Mouse (Mus musculus) thymus, adult 2 months (tissue): Measurements from ENCODE around the gene Mad1l1. TPM values are rescaled to one million over a fixed set of nuclear protein-coding genes. Genes with fewer than 3 reads are reported as not detected.

Source experiments
- DNase-seq: peaks from one replicate; pipeline ENCODE4 v3.0.0; 2021
- H3K27ac ChIP-seq: fragments of 200-500 bp; 2 replicates; pipeline ENCODE4 v1.5.1; 2012; ENCODE audit warnings: low read length, control low read depth; ENCODE audit not compliant: control insufficient read depth, insufficient read depth
- H3K27me3 ChIP-seq: fragments of 200-500 bp; 2 replicates; pipeline ENCODE4 v1.6.1; 2012; ENCODE audit warnings: mild to moderate bottlenecking, low read length, moderate library complexity, mixed read lengths; ENCODE audit not compliant: control insufficient read depth, insufficient read depth
- H3K36me3 ChIP-seq: fragments of 200-500 bp; 2 replicates; pipeline ENCODE4 v1.6.1; 2012; ENCODE audit warnings: mild to moderate bottlenecking, low read length, moderate library complexity; ENCODE audit not compliant: control insufficient read depth, insufficient read depth
- H3K4me1 ChIP-seq: fragments of 200-500 bp; replicated peaks from 2 replicates; pipeline ENCODE4 v1.6.1; 2012; ENCODE audit warnings: low read length; ENCODE audit not compliant: control insufficient read depth, insufficient read depth
- H3K4me3 ChIP-seq: fragments of 200-500 bp; 2 replicates; pipeline ENCODE4 v1.5.1; 2012; ENCODE audit warnings: mild to moderate bottlenecking, low read length, control low read depth, moderate library complexity; ENCODE audit not compliant: control insufficient read depth, insufficient read depth
- CTCF ChIP-seq: fragments of 200-500 bp; IDR thresholded peaks from 2 replicates; pipeline ENCODE4 v1.5.1; 2012; ENCODE audit warnings: mild to moderate bottlenecking, control low read depth, low read length, moderate library complexity, borderline replicate concordance; ENCODE audit not compliant: control insufficient read depth, poor library complexity, insufficient read depth; ENCODE audit errors: extremely low read depth
- POLR2A ChIP-seq: fragments of 200-500 bp; IDR thresholded peaks from 2 replicates; pipeline ENCODE4 v1.6.1; 2012; ENCODE audit warnings: mild to moderate bottlenecking, low read length, control low read depth, moderate library complexity; ENCODE audit not compliant: control insufficient read depth, poor library complexity, insufficient read depth; ENCODE audit errors: extremely low read depth
- WGBS: fragments of 180-500 bp; shearing (Covaris S2); methylation state at CpG from one replicate; pipeline ENCODE4 v1.1.7; 2018; 5-methylcytosine and 5-hydroxymethylcytosine counted together
- polyA plus RNA-seq: library from polyadenylated mRNA; depleted of rRNA; stranded (reverse); fragments of >200 nt; gene quantifications from 2 replicates; pipeline ENCODE4 v1.2.3, GENCODE M21; 2012

Mad1l1 gene
- polyA plus RNA-seq, 1 experiment = 252 TPM

- DNase-seq = no peak
- WGBS = 98% methylated on average over 3 of the region's 3 CpGs
- Histone ChIP-seq H3K4me3 (no peak overlapping the region), H3K27ac (no peak overlapping the region), H3K27me3 (no peaks in the 10 kb centered on the region), H3K4me1 (no peaks in the 10 kb centered on the region), H3K36me3 (peaks cover 8% of the 10 kb centered on the region)
- TF ChIP-seq CTCF (no peak), POLR2A (no peak)
Observed at GRCm38 (mm10) chr5:140056291-140056690, 265.1 kb downstream of the Mad1l1 start.

GRCm38 (mm10) chr5:140055431-140055830 is 265.9 kb downstream of the Mad1l1 start:
- no peak for DNase-seq
- TF ChIP-seq POLR2A = no peak
- no peak for TF ChIP-seq CTCF
- no peaks in the 10 kb centered on the region for H3K36me3 ChIP-seq
- H3K4me3 ChIP-seq = no peak overlapping the region
- no peaks in the 10 kb centered on the region for H3K4me1 ChIP-seq
- WGBS = 94% methylated on average over 3 of the region's 3 CpGs
- H3K27ac ChIP-seq = no peak overlapping the region
- H3K27me3 ChIP-seq = no peaks in the 10 kb centered on the region

GRCm38 (mm10) chr5:140053626-140054025 is 267.7 kb downstream of the Mad1l1 start:
- H3K27me3 ChIP-seq = no peaks in the 10 kb centered on the region
- 80% methylated on average over 3 of the region's 3 CpGs for WGBS
- no peaks in the 10 kb centered on the region for H3K4me1 ChIP-seq
- H3K4me3 ChIP-seq = no peak overlapping the region
- no peak overlapping the region for H3K27ac ChIP-seq
- DNase-seq = no peak
- TF ChIP-seq POLR2A = no peak
- no peak for TF ChIP-seq CTCF
- no peaks in the 10 kb centered on the region for H3K36me3 ChIP-seq

DNA sequence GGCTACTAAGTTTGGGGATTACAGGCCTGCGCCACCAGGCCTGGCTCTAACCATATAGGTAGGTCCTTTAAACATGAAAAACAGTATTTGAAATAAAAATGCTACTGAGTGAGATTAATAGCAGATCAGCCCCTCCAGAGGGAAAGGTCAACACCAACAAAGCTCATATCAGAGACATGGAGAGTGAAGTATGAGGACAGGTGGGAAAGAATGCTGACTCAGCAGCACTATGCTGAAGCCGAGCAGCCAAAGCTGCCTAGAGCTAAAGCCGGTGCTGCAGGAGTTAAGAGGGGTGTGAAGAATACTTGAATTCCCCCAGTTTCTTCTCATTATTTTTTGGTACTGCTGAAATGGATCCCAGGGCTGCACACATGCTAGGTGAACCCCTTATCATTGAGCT is 268.9 kb downstream of the Mad1l1 start:
- no peaks in the 10 kb centered on the region for H3K27me3 ChIP-seq
- H3K27ac ChIP-seq = no peak overlapping the region
- DNase-seq = no peak
- 98% methylated on average over 3 of the region's 3 CpGs for WGBS
- H3K4me3 ChIP-seq = no peak overlapping the region
- TF ChIP-seq POLR2A (no peak), CTCF (no peak)
- H3K36me3 ChIP-seq = no peaks in the 10 kb centered on the region
- no peaks in the 10 kb centered on the region for H3K4me1 ChIP-seq

DNA sequence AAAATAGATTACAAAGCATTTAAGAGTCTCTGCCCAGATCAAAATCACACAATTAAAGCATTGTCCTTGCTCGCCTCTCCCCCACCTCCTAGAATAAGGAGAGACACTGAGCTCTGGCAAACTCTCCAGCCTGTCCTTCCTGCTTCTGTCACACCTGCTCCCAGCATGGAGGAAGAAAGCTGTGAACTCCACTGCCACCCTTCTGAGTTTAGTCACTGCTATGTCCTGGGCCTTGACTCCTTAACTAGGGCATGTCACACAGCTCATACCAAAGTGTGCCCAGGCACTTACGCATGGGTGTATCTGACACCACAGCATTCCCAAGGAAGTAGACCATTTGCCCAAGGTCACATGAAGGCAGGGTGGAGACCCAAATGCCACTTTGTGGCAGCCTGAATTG is 275.9 kb downstream of the Mad1l1 start:
- no peaks in the 10 kb centered on the region for H3K36me3 ChIP-seq
- H3K27ac ChIP-seq = no peak overlapping the region
- no peaks in the 10 kb centered on the region for H3K4me1 ChIP-seq
- WGBS = 94% methylated on average over 2 of the region's 2 CpGs
- no peak overlapping the region for H3K4me3 ChIP-seq
- no peak for DNase-seq
- TF ChIP-seq POLR2A = no peak
- no peak for TF ChIP-seq CTCF
- no peaks in the 10 kb centered on the region for H3K27me3 ChIP-seq

- TF ChIP-seq CTCF = no peak
- no peak for TF ChIP-seq POLR2A
- DNase-seq = no peak
- Histone ChIP-seq H3K4me1 (no peaks in the 10 kb centered on the region), H3K36me3 (no peaks in the 10 kb centered on the region), H3K27ac (no peak overlapping the region), H3K4me3 (no peak overlapping the region), H3K27me3 (no peaks in the 10 kb centered on the region)
- 97% methylated on average over 1 of the region's 1 CpGs for WGBS
Observed at GRCm38 (mm10) chr5:140043002-140043401, 278.4 kb downstream of the Mad1l1 start.

- Histone ChIP-seq H3K4me3 (no peak overlapping the region), H3K27me3 (no peaks in the 10 kb centered on the region), H3K4me1 (no peaks in the 10 kb centered on the region), H3K27ac (no peak overlapping the region), H3K36me3 (no peaks in the 10 kb centered on the region)
- 96% methylated on average over 3 of the region's 3 CpGs for WGBS
- peak; percentile 23 for DNase-seq
- TF ChIP-seq POLR2A = no peak
- TF ChIP-seq CTCF = 0 out of 2 replicates have a peak, but pooled peaks have one; percentile 25
Observed at GRCm38 (mm10) chr5:140042002-140042611, 279.2 kb downstream of the Mad1l1 start.
